Mouse (Mus musculus) CD4-positive naive resting alpha-beta T cell, adult 76 days (primary cell): ENCODE results near the gene Cldn15. TPM values are rescaled to one million over a fixed set of nuclear protein-coding genes. Genes with fewer than 3 reads are reported as not detected.

Experiments
- total RNA-seq: library from RNA; stranded (reverse); gene quantifications from one replicate; pipeline ENCODE4 v1.2.4, GENCODE M21; 2023

Gene Cldn15
- not detected for total RNA-seq

DNA sequence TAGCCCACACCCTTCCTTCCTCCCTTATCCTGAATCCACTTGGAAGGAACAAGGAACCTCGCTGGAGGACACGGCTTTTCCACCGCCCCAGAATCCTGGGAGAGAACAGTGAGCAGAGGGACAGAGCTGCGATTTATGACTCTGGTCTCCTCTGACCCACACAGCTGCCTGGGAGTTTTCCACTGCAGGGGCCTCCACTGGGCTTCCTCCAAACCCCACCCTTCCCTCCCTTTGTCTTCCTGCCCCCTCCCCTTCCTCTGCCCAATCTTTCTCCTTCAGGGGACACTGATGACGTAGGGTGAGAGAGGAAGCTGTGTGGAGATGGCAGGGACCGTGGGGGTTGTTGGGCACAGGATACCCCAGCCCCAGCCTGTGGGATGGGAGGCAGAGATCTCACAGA is at the start of gene Cldn15:
Gene Cldn15 (plus strand): TSS at position 286 of the 400 bp plus-strand sequence.

DNA sequence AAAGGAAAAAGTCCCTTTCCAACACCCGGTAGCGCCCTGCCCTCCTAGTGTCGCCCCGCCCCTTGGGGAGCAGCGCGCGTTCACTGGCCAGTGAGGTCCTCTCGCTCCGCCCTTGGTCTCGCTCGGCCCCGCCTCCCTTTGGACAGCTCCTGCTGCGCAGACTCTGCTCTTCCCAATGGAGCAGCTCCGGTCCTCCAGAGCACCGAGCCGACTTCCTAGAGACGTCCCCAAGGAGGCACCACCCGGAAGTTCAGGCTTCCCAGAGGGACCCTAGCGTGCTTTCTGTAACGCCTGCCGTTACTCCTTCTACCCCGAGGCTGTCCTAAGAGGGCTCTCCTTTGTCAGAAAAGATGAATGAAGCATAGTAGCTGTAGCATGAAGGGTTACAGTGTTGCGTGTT is 13.4 kb upstream of the Cldn15 start, which contains the start of gene Fis1:
Gene Fis1 (plus strand): TSS at position 261 of the 400 bp plus-strand sequence.

DNA sequence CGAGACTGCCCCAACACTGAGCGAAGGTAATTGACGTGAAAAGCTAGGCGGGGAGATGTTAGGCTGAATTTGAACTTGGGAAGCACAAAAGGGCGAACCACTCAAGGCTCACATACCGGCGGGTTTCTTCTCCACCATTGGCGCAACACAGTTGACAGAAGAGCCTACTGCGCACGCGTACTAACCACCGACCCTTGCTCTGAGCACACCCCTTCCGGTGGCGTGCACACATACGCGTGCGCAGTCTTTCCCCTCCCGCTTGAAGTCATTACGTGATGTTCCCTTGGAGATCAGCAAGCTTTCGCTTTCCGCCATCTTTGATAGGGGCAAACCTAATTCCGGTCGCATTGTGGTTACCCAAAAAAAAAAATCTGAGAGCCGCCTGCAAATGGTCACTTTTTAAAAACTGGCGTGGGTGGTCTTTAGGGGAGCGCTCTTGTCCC is 20.3 kb downstream of the Cldn15 start, which contains the start of gene Plod3:
Gene Plod3 (plus strand): TSS at position 325 of the 443 bp plus-strand sequence.

DNA sequence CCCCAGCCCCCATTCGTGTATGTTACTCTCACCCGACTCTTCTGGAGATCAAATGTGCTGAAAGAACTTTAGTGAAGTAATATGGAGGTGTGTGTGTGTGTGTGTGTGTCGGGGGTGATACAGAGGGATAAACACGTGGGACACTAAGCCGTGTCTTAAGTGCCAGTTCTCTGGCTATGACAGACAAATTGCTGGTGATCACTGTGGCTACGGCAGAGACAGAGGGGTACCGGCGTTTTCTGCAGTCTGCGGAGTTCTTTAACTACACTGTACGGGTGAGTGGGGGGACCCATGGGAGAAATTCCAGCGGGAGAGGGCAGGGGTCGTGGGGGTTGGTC is 21.5 kb downstream of the Cldn15 start, which contains the start of gene Znhit1:
Gene Znhit1 (minus strand): TSS at position 88 of the 338 bp plus-strand sequence.

Other genes with a start within 250 kb of the Cldn15 start
- not detected for gene Col26a1, start 83.4 kb upstream of the Cldn15 start, total RNA-seq
- gene Ift22, start 58.5 kb upstream of the Cldn15 start, total RNA-seq, result 2.6 TPM
- gene Fis1, start 13.3 kb upstream of the Cldn15 start, total RNA-seq, result 113 TPM
- gene Plod3, start 20.4 kb downstream of the Cldn15 start, total RNA-seq, result 11.8 TPM
- 25.0 TPM for gene Znhit1, start 21.4 kb downstream of the Cldn15 start, total RNA-seq
- gene Vgf, start 59.8 kb downstream of the Cldn15 start, total RNA-seq, result 0.21 TPM
- gene Ap1s1, start 79.5 kb downstream of the Cldn15 start, total RNA-seq, result 27.1 TPM
- gene Serpine1, start 105.7 kb downstream of the Cldn15 start, total RNA-seq, result 0.53 TPM
- gene Trim56, start 149.6 kb downstream of the Cldn15 start, total RNA-seq, result 77.6 TPM
- gene Muc3, start 182.7 kb downstream of the Cldn15 start, total RNA-seq, result not detected
- 11.7 TPM for gene Muc3a, start 245.8 kb downstream of the Cldn15 start, total RNA-seq